Mouse (Mus musculus): Measurements from ENCODE around the gene Glod4. TPM values are rescaled to one million over a fixed set of nuclear protein-coding genes. Genes with fewer than 3 reads are reported as not detected.

The Glod4 gene
- polyA plus RNA-seq, 1 experiment from 2014 or later = 125 TPM

DNA sequence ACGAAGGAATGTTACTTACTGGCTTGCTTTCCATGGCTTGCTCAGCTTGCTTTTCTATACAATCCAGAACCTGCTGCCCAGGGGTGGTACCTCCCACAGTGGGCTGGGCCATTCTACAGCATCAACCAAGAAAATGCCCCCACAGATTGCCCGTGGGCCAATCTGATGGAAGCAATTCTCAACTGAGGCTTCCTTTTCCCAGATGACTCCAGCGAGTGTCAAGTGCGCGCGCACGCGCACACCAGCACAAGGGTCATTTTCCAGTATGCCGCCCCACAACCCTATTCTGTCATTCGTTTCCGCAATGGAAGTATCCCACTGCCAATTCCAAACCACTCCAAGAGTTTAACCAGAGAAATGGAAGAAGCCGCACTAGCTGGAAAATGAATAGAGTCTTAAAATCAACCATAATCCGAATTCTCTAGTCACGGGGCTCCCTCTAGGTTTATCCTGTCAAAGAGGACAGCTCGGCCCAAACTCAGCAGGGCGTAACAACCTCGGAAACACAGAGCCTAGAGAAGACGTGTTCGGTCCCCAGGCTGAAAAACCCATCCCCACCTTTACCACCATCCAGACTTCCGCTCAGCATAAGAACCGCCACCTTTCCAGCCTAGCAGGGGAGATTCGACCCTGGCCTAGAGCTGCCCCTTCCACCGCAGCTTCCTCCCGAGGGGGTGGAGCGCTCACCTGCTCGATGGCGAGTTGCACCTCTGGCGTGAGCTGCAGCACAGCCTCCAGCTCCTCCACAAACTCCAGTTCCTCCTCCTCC, 64.6 kb downstream of the Glod4 start:
- WGBS = 3% methylated on average over 28 of the region's 28 CpGs
- ATAC-seq (replicated peaks; ENCODE audit: low FRiP score) = peak; percentile 55
- Histone ChIP-seq H3K9me3 (ENCODE audit: control insufficient read depth, low read length) (no peaks in the 10 kb centered on the region), H3K36me3 (ENCODE audit: control insufficient read depth, insufficient read depth, low read length) (no peaks in the 10 kb centered on the region; the same call in 1 of the 2 replicates), H3K27me3 (ENCODE audit: control insufficient read depth, insufficient read depth, low read length) (no peaks in the 10 kb centered on the region), H3K4me1 (replicated peaks; ENCODE audit: control insufficient read depth, insufficient read depth, low read length) (0 out of 2 replicates have a peak, but pooled peaks cover 2% of the 10 kb centered on the region), H3K27ac (ENCODE audit: low read depth, low read length) (peak overlapping the region; percentile 25; the same call in 1 of the 2 replicates), H3K9ac (ENCODE audit: low read length) (peak overlapping the region; percentile 70), H3K4me2 (ENCODE audit: low read depth, low read length, severe bottlenecking) (peak overlapping the region; percentile 95), H3K4me3 (ENCODE audit: low read depth, low read length) (peak overlapping the region; percentile 87)
- peak; percentile 55 for DNase-seq (ENCODE audit: low spot score)

- WGBS = 81% methylated on average over 5 of the region's 5 CpGs
- Histone ChIP-seq H3K9me3 (ENCODE audit: control insufficient read depth, low read length) (no peaks in the 10 kb centered on the region), H3K27me3 (ENCODE audit: control insufficient read depth, insufficient read depth, low read length) (no peaks in the 10 kb centered on the region), H3K4me2 (ENCODE audit: low read depth, low read length, severe bottlenecking) (no peak overlapping the region), H3K36me3 (ENCODE audit: control insufficient read depth, insufficient read depth, low read length) (no peaks in the 10 kb centered on the region), H3K4me3 (ENCODE audit: low read depth, low read length) (no peak overlapping the region), H3K4me1 (replicated peaks; ENCODE audit: control insufficient read depth, insufficient read depth, low read length) (no peaks in the 10 kb centered on the region), H3K27ac (ENCODE audit: low read depth, low read length) (no peak overlapping the region), H3K9ac (ENCODE audit: low read length) (no peak overlapping the region)
- DNase-seq (ENCODE audit: low spot score) (no peak), ATAC-seq (replicated peaks; ENCODE audit: low FRiP score) (no peak)
Measured at GRCm38 (mm10) chr11:76170207-76170606, 73.3 kb downstream of the Glod4 start.

- Histone ChIP-seq H3K9ac (ENCODE audit: low read length) (no peak overlapping the region), H3K4me2 (ENCODE audit: low read depth, low read length, severe bottlenecking) (no peak overlapping the region)
Measured at GRCm38 (mm10) chr11:76168976-76169375, 74.5 kb downstream of the Glod4 start.

DNA sequence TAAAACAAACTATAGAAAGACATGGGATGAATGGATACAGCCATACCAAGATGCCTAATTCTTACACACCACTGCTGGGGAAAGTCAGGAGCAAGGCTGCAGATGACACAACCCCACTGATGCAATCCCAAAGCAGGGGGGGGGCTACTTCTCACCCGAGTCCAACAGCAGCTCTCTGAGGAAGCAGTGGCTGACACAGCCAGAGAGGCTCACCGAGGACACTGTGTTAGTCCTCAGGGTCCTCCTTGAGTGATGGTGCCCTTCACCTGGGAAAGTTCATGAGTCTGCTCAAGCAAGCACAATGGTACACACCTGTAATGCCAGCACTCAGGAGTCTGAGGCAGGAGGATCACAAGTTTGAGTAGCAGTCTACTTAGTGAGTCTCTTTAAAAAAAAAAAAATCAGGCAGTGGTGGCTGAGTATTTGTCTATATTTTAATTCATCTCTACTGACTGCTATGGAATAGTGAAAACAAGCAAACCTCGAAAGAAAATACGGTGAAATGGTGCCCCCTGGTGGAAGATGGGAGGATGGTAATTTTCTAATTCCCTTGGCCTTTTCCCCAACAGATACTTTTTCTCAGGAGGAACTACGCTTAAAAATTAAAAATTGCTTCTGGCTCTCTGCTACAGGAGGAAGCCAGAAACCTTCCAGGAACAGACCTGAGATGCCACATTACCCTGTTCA, 76.3 kb downstream of the Glod4 start:
- H3K9me3 ChIP-seq (ENCODE audit: control insufficient read depth, low read length) = no peaks in the 10 kb centered on the region
- H3K27me3 ChIP-seq (ENCODE audit: control insufficient read depth, insufficient read depth, low read length) = no peaks in the 10 kb centered on the region
- 36% methylated on average over 5 of the region's 5 CpGs for WGBS
- ATAC-seq (replicated peaks; ENCODE audit: low FRiP score) = no peak
- no peaks in the 10 kb centered on the region for H3K4me1 ChIP-seq (replicated peaks; ENCODE audit: control insufficient read depth, insufficient read depth, low read length)
- H3K27ac ChIP-seq (ENCODE audit: low read depth, low read length) = no peak overlapping the region
- no peak overlapping the region for H3K9ac ChIP-seq (ENCODE audit: low read length)
- no peak overlapping the region for H3K4me3 ChIP-seq (ENCODE audit: low read depth, low read length)
- no peaks in the 10 kb centered on the region for H3K36me3 ChIP-seq (ENCODE audit: control insufficient read depth, insufficient read depth, low read length)
- no peak overlapping the region for H3K4me2 ChIP-seq (ENCODE audit: low read depth, low read length, severe bottlenecking)
- peak; percentile 79 for DNase-seq (ENCODE audit: low spot score)

More at GRCm38 (mm10) chr11:76168976-76169375, 74.5 kb downstream of the Glod4 start:
- no peak for ATAC-seq (replicated peaks; ENCODE audit: low FRiP score)
- 93% methylated on average over 3 of the region's 3 CpGs for WGBS
- H3K27ac ChIP-seq (ENCODE audit: low read depth, low read length) = no peak overlapping the region
- DNase-seq (ENCODE audit: low spot score) = no peak
- no peaks in the 10 kb centered on the region for H3K4me1 ChIP-seq (replicated peaks; ENCODE audit: control insufficient read depth, insufficient read depth, low read length)
- no peaks in the 10 kb centered on the region for H3K36me3 ChIP-seq (ENCODE audit: control insufficient read depth, insufficient read depth, low read length)
- H3K27me3 ChIP-seq (ENCODE audit: control insufficient read depth, insufficient read depth, low read length) = no peaks in the 10 kb centered on the region
- no peak overlapping the region for H3K4me3 ChIP-seq (ENCODE audit: low read depth, low read length)
- no peaks in the 10 kb centered on the region for H3K9me3 ChIP-seq (ENCODE audit: control insufficient read depth, low read length)

GRCm38 (mm10) chr11:76166657-76167056, 76.9 kb downstream of the Glod4 start:
- Histone ChIP-seq H3K4me1 (replicated peaks; ENCODE audit: control insufficient read depth, insufficient read depth, low read length) (no peaks in the 10 kb centered on the region), H3K36me3 (ENCODE audit: control insufficient read depth, insufficient read depth, low read length) (no peaks in the 10 kb centered on the region)
- WGBS = 97% methylated on average over 4 of the region's 4 CpGs

DNA sequence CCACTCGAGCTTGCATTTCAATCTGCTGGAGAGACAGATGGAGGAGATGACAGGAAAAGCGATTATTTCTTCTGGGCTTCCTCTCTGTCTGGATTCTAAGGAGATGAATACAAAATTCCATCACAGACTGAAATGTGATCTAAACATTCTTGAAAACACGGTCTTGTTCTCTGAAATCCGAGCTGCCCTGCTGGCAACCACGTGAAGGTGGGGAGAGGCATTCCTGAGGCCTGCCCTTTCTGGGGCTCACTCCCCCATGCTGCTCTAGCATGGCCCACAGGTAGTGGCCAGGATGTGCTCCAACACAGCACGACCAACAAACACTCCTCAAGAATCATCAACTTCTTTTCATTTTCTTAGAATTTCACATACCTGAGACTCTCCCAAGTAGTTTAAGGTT, 83.3 kb downstream of the Glod4 start:
- Histone ChIP-seq H3K27ac (ENCODE audit: low read depth, low read length) (no peak overlapping the region), H3K27me3 (ENCODE audit: control insufficient read depth, insufficient read depth, low read length) (no peaks in the 10 kb centered on the region), H3K9me3 (ENCODE audit: control insufficient read depth, low read length) (no peaks in the 10 kb centered on the region), H3K4me3 (ENCODE audit: low read depth, low read length) (no peak overlapping the region), H3K9ac (ENCODE audit: low read length) (no peak overlapping the region), H3K4me2 (ENCODE audit: low read depth, low read length, severe bottlenecking) (no peak overlapping the region), H3K36me3 (ENCODE audit: control insufficient read depth, insufficient read depth, low read length) (no peaks in the 10 kb centered on the region; the same call in 1 of the 2 replicates), H3K4me1 (replicated peaks; ENCODE audit: control insufficient read depth, insufficient read depth, low read length) (no peaks in the 10 kb centered on the region)
- WGBS = 61% methylated on average over 6 of the region's 6 CpGs
- DNase-seq (ENCODE audit: low spot score) = no peak
- no peak for ATAC-seq (replicated peaks; ENCODE audit: low FRiP score)

More at GRCm38 (mm10) chr11:76166657-76167056, 76.9 kb downstream of the Glod4 start:
- no peak overlapping the region for H3K4me2 ChIP-seq (ENCODE audit: low read depth, low read length, severe bottlenecking)
- H3K4me3 ChIP-seq (ENCODE audit: low read depth, low read length) = no peak overlapping the region
- DNase-seq (ENCODE audit: low spot score) (no peak), ATAC-seq (replicated peaks; ENCODE audit: low FRiP score) (no peak)
- no peak overlapping the region for H3K27ac ChIP-seq (ENCODE audit: low read depth, low read length)
- H3K9me3 ChIP-seq (ENCODE audit: control insufficient read depth, low read length) = no peaks in the 10 kb centered on the region
- H3K27me3 ChIP-seq (ENCODE audit: control insufficient read depth, insufficient read depth, low read length) = no peaks in the 10 kb centered on the region
- H3K9ac ChIP-seq (ENCODE audit: low read length) = no peak overlapping the region

GRCm38 (mm10) chr11:76158375-76158774, 85.2 kb downstream of the Glod4 start:
- Histone ChIP-seq H3K4me1 (replicated peaks; ENCODE audit: control insufficient read depth, insufficient read depth, low read length) (no peaks in the 10 kb centered on the region), H3K4me2 (ENCODE audit: low read depth, low read length, severe bottlenecking) (no peak overlapping the region), H3K27me3 (ENCODE audit: control insufficient read depth, insufficient read depth, low read length) (no peaks in the 10 kb centered on the region), H3K36me3 (ENCODE audit: control insufficient read depth, insufficient read depth, low read length) (no peaks in the 10 kb centered on the region; the same call in 1 of the 2 replicates), H3K27ac (ENCODE audit: low read depth, low read length) (no peak overlapping the region), H3K4me3 (ENCODE audit: low read depth, low read length) (no peak overlapping the region), H3K9me3 (ENCODE audit: control insufficient read depth, low read length) (no peaks in the 10 kb centered on the region), H3K9ac (ENCODE audit: low read length) (no peak overlapping the region)
- DNase-seq (ENCODE audit: low spot score) (no peak), ATAC-seq (replicated peaks; ENCODE audit: low FRiP score) (no peak)
- 98% methylated on average over 2 of the region's 2 CpGs for WGBS

GRCm38 (mm10) chr11:76154861-76155260, 88.7 kb downstream of the Glod4 start:
- no peaks in the 10 kb centered on the region for H3K27me3 ChIP-seq (ENCODE audit: control insufficient read depth, insufficient read depth, low read length)
- no peak for ATAC-seq (replicated peaks; ENCODE audit: low FRiP score)
- no peaks in the 10 kb centered on the region; the same call in 1 of the 2 replicates for H3K36me3 ChIP-seq (ENCODE audit: control insufficient read depth, insufficient read depth, low read length)
- DNase-seq (ENCODE audit: low spot score) = no peak
- no peak overlapping the region for H3K4me2 ChIP-seq (ENCODE audit: low read depth, low read length, severe bottlenecking)
- H3K27ac ChIP-seq (ENCODE audit: low read depth, low read length) = no peak overlapping the region
- H3K4me1 ChIP-seq (replicated peaks; ENCODE audit: control insufficient read depth, insufficient read depth, low read length) = no peaks in the 10 kb centered on the region
- H3K9me3 ChIP-seq (ENCODE audit: control insufficient read depth, low read length) = no peaks in the 10 kb centered on the region
- no peak overlapping the region for H3K9ac ChIP-seq (ENCODE audit: low read length)
- no peak overlapping the region for H3K4me3 ChIP-seq (ENCODE audit: low read depth, low read length)
- 93% methylated on average over 2 of the region's 2 CpGs for WGBS

All from forebrain, embryonic 11.5 days (tissue).